Mouse (Mus musculus): ENCODE measurements around the gene Bap1. TPM values are rescaled to one million over a fixed set of nuclear protein-coding genes. Genes with fewer than 3 reads are reported as not detected.

The Bap1 gene
- polyA plus RNA-seq, 1 experiment, result 57.0 TPM

DNA sequence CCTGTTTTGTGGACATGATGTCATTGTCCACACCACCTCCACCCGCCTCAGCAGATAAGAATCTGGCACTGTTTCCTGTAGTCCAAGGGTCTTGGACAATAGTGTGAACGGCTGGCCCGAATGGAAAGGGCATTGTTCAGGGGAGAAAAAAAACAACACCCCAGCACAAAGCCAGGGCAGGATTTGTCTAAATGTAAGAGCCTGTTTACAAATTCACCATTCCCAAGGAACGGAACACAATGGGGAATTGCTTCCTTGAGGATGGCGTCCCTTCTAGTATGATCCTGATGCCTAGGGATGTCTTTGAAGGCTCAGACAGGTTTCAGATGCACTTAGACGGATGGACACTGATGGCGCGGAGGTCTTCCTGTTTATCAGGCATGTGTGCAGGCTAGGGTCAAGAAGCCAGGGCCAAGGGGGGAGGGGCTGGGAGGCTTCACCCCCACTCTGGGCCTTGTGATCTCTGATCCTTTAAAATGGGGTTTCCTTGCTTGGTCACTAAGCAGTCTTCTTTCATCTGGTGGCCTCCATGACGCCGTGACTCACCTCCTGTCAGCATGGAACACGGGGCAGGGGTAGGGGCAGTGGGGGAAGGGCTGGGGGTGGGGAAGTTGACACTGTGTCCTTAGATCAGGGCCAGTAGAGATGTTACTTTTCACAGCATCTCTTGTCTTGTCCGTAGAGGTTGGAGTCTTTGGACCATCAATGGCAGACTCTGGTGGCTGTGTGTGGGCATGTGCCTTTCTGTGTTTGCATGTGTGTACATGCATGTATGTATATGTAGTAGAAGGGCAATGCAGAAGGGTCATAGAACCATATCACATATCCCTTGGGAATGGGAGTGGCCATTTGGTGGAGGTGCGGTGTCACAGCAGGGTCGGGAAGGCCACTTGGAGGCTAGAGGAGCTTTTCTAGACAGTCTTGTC, 17.9 kb upstream of the Bap1 start:
- DNase-seq (ENCODE audit: low read depth), result no peak

DNA sequence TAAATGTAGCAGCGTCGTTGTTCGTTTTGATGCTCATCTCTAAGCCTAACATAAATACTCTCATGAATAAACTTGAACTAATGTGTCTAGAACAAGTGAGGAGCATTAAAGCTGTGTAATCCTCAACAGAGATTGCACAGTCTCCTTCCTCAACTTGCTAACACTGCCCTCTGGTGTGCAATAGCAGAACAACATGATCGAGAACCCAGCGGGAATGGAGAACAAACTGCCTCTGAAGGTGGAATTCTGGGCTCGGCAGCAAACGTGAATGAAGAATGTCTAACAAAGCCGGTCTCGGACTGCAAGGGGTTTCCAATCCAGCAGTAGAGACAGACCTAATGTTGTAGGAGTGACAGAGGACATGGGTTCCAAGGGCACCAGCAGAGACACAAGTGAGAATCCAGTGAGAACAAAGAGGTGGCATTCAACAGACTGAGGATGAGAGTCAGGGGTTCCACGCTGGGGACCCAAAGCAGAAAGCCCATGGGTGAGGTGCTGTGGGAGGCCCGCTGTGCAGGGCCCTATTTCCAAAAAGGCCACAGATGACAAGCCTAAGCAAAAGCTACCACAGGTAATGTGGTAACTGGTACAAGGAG, 17.2 kb upstream of the Bap1 start:
- no peak for DNase-seq (ENCODE audit: low read depth)

DNA sequence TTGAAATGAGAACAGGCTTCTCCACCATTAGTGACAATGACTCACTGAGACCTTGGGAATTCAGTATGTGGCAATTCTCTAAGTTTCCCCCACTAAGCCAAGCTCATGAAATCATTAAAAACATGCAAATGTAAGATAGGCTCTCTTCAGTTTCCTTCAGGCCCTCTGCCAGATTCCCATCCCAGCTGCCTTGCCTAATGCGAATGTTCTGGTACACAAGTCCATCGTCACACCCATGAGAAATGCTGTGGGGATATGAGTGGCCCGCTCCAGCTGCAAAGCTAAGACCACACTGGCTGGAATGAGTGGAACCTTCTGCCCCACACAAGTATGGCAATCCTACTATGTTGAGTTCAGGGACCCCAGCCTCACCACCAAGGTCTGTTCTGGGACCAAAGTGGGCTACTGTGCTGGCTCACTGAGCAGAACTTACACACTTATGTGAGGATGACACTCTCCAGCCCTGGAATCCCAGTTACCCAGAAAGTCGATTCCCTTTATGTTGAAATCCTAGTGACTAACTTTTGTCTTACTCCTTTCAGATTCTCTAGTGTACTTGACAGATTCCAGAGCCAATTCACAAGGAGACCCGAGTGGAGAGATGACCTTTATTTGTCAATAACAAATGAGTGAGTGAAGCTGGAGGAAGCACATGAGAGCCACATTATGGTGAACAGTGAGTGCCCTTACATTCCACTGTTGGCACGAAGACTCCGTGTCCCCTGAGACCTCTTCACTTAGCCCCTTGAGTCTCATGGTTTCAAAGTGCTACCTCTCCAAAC, 14.0 kb upstream of the Bap1 start:
- no peak for DNase-seq (ENCODE audit: low read depth)

DNA sequence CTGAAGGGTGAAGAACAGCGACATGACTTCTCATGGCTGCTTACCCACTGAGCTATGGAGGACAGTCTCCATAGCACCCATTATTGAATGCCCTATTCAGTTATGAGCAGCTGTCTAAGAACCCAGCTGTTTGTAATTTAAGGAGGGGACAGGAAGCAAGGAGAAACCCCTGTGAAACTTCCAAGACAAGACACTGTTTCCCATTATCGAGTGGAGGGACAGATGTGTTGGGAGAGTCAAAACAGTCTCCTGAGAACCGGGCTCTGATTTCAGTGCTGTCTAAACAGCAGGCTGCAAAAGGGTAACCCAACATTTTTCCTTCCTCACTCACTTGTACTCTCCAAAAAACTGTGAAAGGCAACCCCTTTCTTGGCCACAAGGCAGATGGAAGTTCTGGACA, 10.7 kb upstream of the Bap1 start:
- DNase-seq (ENCODE audit: low read depth), result no peak

DNA sequence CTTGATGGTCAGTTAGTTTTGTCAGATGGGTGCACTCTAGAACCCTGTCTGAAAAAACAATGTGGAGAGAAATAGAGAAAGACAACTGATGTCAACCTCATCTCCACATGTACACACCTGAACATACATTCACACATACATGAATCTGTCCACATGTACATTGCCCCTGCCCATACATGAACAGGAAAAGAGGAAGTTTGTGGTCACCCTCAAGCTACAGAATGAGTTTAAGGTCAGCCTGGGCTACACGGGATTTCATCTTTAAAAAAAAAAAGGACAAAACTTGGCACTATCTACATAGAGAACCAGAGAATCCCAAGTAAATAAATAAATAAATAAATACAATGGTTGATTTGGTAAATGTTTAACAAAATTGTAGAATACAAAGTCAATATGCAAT, 6.5 kb upstream of the Bap1 start:
- no peak for DNase-seq (ENCODE audit: low read depth)

DNA sequence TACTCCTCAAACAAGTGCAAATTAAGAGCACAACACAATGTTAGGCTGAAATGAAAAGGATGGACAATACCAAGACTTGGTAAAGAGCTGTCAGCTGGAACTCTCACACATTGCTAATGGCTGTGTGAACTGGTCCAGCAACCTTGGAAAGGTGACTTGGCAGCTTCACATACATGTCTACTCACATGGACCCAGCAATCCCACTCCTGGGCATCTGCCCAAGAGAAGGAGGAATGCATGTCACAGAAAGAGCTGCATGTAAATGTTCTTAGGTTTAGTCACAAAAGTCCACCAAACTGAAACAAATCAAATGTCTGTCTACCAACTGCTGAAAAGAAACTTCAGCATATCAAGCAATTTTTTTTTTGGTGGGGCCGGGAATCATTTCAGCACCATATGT, 5.3 kb upstream of the Bap1 start:
- no peak for DNase-seq (ENCODE audit: low read depth)

DNA sequence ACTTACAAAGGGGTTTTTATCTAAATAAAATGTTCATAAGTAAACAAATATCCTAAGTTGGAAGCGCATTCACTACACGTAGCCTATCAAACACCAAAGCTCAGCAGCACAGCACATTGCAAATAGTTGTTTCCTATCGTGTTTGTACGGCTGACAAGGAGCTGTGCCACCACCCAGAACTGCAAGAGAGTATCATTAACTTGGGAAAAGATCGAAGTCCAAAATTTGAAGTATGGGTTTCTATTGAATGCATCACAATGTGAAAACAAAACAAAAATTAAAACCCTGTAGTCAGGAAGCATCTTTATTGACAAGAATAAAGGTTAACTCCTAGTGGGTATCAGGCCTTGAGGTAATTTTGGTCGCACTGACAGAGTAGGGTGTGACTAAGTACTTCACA, 2.9 kb upstream of the Bap1 start:
- DNase-seq (ENCODE audit: low read depth), result no peak

DNA sequence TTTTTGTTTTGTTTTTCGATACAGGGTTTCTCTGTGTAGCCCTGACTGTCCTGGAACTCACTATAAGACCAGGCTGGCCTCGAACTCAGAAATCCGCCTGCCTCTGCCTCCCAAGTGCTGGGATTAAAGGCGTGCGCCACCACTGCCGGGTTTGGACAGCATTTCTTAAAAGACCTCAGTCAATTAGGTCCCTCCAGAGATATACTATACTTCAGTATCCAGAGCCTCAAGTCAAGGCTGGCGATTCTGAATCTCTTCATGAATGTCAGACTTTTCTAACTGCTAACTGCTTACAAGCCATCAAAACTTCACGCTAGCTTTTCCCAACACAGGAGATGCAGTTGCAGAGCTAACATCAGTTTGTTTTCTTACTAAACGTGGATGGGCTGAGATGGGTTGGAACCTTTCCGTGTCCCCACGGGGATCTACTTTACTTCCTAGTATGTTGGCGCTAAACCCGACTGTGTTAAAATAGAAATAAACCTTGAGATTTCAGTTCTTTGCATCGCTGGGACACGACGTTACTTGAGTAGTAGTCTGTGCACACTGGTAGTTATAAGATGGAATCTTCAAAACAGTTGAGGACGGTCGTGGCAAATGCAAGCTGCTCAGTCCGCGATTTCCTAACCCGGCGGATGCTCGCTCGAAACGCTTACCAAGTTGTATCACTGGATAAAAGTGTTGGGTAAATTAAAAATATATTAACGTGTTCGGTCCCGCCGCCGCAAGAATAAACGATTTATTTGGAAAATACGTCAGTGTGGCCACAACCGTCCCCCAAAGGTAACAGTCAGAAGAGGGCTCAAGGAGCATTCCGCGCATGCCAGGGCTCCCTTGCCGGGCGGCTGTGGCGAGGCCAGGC, 797 bp upstream of the Bap1 start:
- DNase-seq (ENCODE audit: low read depth), result no peak

DNA sequence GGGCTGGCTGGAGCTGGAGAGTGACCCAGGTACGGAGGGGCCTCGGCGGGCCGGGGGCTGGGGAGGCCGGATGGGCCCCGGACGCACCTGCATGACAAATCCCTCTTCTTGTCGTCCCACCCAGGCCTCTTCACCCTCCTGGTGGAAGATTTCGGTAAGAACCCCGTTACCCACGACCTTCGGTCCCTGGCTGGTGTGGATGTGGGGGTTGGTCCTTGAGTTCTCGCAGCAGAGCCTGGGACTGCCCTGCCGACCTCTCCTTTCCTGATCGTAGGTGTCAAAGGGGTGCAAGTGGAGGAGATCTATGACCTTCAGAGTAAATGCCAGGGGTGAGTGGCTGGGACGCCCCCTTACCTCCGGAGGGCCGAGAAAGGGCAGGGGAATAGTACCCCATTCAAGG, 376 bp downstream of the Bap1 start:
- no peak for DNase-seq (ENCODE audit: low read depth)

DNA sequence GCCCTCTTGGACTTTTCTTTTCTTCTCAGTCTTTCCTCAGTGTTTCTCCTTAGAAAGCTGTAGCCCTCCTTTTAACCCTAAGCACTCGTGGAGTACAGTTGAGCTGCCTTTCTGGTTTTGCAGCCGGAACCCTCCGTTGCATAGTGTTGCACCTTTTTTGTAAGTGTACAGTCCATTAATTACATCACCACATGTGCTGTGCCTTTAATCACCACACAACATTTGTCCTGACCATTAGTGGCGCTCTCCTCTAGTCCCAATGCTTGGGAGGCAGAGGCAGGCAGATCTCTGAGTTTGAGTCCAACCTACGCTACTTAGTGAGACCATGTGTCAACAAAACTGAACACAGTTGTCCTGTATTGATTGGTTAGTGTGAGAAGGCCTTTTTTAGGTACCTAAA, 841 bp downstream of the Bap1 start:
- no peak for DNase-seq (ENCODE audit: low read depth)

DNA sequence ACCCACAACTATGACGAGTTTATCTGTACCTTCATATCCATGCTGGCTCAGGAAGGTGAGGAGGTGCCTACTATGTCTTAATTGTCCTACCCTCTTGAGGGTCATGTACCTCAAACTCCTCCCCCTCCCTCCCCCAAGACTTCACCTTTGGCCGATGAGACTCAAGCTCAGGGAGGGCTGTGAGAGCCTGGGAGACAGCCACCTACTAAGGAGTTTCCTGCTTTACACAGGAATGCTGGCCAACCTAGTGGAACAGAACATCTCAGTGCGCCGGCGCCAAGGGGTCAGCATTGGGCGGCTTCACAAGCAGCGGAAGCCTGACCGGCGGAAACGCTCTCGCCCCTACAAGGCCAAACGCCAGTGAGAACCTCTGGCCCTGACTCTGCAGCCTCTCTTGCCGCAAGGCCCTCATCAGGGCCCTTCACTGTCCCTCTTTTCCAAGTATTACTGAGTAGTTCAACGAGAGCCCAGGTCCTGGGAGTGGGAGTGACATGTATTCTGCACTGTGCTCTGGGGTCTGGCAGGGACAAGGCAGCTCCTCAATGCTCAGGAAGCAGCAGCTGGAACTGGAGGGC, 7.3 kb downstream of the Bap1 start:
- DNase-seq (ENCODE audit: low read depth), result no peak

DNA sequence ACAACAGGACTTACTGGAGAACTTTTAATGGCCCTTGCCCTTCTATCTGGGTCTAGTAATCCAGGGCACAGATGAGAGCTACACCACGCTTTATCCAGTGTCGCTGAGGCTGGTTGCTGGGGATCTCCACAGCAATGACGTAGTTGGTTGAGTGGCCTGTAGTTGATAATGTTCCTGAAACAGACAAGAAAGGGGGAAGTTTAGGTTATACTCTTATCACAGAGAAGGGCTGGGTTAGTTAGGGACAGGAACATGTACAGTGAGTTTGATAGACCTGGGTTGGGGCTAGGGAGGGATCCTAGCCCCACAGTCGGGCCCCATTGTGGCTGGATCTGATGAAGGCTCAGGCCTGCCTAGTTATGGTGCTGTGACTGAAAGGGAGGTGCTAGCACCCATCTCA, 9.1 kb downstream of the Bap1 start:
- DNase-seq (ENCODE audit: low read depth), result no peak

DNA sequence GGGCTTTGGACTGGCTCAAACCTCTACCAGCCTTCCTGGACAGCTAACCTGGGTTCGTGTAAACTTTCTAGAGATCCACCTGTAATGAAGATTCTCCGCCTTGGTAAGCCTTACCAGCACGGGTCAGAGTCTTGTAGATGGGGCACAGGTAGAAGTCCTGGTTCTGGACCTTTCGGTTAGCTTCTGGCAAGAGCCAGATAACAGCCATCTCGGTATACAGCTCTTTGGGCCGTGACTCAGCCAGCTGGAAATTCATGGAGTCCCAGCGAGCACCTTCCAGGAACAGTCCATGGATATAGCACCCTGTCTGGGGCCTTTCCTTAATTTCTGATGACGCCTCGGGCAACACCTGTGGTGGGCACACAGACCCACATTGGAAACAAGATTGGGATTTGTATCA, 9.7 kb downstream of the Bap1 start:
- no peak for DNase-seq (ENCODE audit: low read depth)

DNA sequence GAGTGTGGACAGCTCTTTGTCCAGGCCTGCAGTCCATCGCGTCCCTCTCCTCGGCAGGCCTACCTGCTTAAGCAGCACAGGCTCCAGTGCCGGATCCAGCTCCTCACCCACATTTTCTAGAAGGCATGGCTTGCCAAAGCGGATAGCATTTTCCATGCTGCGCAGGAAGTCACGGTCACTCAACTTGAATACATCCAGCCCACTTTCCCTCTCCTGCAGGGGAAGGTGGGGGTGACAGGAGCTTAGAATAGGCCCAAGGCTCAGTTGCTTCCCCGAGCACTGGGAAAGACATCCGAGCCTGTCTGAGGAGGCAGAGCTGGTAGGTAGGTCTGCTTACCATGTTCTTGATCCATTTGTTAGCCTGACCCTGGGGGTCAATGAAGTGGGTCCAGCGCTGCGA, 16.4 kb downstream of the Bap1 start:
- no peak for DNase-seq (ENCODE audit: low read depth)

DNA sequence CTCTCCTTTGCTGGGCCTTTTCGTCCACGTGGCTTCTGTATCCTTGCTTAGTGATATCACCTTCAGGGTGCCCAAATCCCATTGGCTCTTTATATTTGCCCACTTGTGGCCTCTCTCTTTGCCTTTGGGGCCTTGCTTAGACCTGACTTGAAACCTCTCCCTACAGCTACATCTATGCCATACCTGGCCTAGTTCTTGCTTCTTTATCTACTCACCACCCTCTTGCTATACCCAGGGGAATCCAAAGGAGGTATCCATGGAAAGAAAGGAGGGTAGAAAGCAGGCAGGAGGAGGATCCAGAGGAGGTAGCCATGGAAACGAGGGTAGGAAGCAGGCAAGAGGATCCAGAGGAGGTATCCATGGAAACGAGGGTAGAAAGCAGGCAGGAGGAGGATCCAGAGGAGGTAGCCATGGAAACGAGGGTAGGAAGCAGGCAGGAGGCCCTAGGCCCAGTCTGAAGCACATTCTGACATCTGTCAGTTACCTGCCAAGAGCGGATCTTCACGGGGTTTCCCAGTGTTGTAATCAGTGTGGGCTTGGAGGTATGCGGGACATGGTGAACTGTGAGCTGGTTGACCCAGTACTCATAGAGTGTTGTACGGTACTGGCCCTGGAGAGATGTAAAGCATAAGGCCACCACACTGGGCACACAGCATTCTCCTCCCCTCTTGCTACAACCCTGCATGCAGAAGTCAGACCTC, 17.2 kb downstream of the Bap1 start:
- no peak for DNase-seq (ENCODE audit: low read depth)

DNA sequence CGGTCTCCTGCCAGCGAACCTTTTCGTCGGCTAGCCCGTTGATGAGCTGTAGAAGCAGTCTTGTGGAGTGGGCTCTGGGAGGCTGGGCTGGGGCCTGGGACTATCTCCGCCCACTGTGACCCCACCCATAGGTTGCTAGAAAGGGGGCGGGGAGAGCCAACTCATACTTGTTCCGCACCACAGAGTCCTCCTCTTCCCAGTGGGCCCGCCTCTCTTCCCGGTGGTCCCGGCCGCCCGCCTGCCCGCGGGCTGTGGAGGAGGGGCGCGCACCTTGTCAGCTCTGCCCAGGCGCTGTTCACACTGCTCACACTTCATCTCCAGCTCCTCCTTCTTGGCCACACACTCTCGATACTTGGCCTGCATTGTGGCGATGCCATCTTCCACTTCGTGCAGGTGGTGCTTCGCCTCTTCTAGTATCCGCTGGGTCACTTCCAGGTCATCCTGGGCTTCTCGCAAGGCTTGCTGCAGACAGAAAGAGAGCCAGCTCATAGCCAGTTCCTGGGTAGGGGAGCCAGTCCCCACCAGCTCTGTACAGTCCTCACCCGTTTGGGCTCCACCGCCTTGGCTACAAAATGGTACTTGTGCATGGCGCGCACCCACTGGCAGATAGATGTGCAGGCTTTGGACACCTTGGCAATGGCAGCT, 18.3 kb downstream of the Bap1 start:
- no peak for DNase-seq (ENCODE audit: low read depth)

DNA sequence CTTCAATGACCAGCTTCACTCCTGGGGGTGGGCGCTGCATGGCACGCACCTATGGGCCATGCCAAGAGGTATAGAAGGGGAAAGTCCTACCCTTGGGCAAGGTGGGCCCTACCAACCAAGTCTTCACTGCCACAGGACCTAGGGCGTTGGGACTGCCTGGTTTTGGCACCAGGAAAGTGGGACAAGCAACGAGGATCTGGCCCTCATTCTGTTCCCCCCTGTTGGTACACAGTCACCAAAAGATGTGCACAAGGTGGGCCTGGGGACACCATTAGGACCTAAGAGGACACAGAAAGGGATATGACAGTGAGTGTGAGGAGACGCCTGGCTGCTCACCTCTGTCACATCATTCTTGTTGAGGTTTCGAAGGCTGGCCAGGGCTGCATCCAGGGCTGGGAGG, 19.9 kb downstream of the Bap1 start:
- no peak for DNase-seq (ENCODE audit: low read depth)

DNA sequence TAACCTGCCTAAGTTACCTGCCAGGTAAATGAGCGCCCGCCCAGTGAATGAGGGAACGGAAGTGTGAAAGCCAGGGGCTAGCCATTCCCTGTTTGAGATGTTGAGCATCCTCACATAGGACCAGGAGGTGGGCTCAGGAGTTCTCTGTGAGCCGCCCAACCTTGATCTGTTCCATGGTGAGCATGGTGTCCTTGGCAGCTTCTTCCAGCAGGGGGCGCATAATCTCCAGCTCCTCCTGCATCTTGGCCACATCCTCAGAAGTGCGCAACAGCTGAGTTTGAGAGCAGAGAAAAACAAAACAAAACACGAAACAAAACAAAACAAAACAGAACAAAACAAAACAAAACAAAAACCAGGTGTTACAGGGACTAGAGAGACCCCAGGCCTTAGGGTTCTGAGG, 20.9 kb downstream of the Bap1 start:
- DNase-seq (ENCODE audit: low read depth), result no peak

DNA sequence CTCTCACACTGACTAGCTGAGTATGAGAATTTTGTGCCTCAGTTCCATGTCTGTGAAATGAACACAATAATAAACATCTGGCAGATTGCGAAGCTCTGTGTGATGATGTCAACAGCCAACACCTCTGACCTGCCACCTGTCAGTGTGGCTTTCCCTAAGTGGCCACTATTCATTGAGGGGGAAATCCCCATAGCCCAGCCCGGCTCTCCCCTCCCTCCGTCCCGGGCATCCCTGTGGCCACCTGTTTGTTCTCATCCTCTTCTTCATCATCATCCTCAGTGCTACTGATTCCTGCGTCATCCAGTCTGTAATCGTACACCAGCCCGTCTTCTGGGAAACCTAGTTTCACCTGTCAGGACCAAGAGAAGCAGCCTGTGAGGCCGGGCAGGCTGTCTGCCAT, 34.5 kb downstream of the Bap1 start:
- no peak for DNase-seq (ENCODE audit: low read depth)

All from gonadal fat pad, adult 2 months (tissue).